Comparison of ENCODE assay signal across 9 mouse cellular contexts in the genomic region with DNA sequence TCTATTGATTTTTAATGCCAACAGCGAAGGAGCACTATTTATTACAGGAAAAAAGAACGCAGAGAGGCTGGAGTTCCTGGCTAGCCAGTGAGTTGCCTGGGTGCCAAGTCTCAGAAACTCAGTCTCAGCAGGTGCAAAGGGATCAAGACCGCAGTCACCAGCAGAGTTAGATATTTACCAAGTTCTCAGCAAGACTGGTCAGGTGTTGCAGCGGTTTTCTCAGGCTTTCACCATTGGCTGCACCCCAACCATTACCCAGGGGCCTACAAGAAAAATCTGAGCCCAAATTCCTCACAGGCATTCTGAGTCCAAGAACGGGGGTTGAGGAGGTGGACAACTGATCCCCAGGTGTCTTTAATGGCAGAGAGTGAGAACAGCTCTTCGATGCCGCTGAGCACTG. TPM values are rescaled to one million over a fixed set of nuclear protein-coding genes. Genes with fewer than 3 reads are reported as not detected.
A peak's percentile ranks its signal among the peaks of the same experiment; 100 is the strongest.
DNase-seq lines count a peak whose midpoint lies in the region; ATAC-seq lines count a peak whose summit lies in the region.
"Had no signal": no experiment of that assay in that cellular context is flagged by ENCODE, and none has a peak within 500 bp of the region (broad histone marks: within the 10 kb centered on the region; RNA-seq: fewer than 3 reads in every experiment).

No protein-coding gene starts in this region.

- no peaks in the 10 kb centered on the region for H3K27me3 ChIP-seq in heart, embryonic 16.5 days (ENCODE audit: control insufficient read depth, insufficient read depth, low read length)
- peaks cover 4% of the 10 kb centered on the region; the same call in 1 of the 2 replicates for H3K27me3 ChIP-seq in midbrain, embryonic 14.5 days (ENCODE audit: control insufficient read depth, insufficient read depth, low read length)

- H3K9ac ChIP-seq in heart, embryonic 16.5 days (ENCODE audit: low read length) = peak overlapping the region; percentile 72
- peak overlapping the region; percentile 47; the same call in 1 of the 2 replicates for H3K9ac ChIP-seq in midbrain, embryonic 14.5 days (replicated peaks; ENCODE audit: low read length)

- peak overlapping the region; percentile 81 for H3K4me3 ChIP-seq in heart, embryonic 16.5 days (ENCODE audit: low read length)
- peak overlapping the region; percentile 63 for H3K4me3 ChIP-seq in midbrain, embryonic 14.5 days (replicated peaks; ENCODE audit: low read depth, low read length)

- 24% methylated on average over 7 of the region's 7 CpGs for WGBS in heart, embryonic 16.5 days
- 17% methylated on average over 7 of the region's 7 CpGs for WGBS in midbrain, embryonic 14.5 days

- H3K9me3 ChIP-seq in heart, embryonic 16.5 days (replicated peaks; ENCODE audit: control insufficient read depth, low read length) = no peaks in the 10 kb centered on the region
- H3K9me3 ChIP-seq in midbrain, embryonic 14.5 days (ENCODE audit: control insufficient read depth, low read length) = no peaks in the 10 kb centered on the region

- H3K4me2 ChIP-seq in heart, embryonic 16.5 days (ENCODE audit: low read depth, low read length) = peak overlapping the region; percentile 88
- peak overlapping the region; percentile 98 for H3K4me2 ChIP-seq in midbrain, embryonic 14.5 days (ENCODE audit: low read length)

- peaks cover 5% of the 10 kb centered on the region; the same call in 1 of the 2 replicates for H3K4me1 ChIP-seq in heart, embryonic 16.5 days (ENCODE audit: control insufficient read depth, insufficient read depth, low read length)
- peaks cover 12% of the 10 kb centered on the region for H3K4me1 ChIP-seq in midbrain, embryonic 14.5 days (ENCODE audit: control insufficient read depth, insufficient read depth, low read length)

- no peak for ATAC-seq in heart, embryonic 16.5 days (replicated peaks; ENCODE audit: extremely low read depth, insufficient read depth, low FRiP score)
- ATAC-seq in midbrain, embryonic 14.5 days (ENCODE audit: low FRiP score, low TSS enrichment) = no peak

- intact Hi-C loops in heart, postnatal 14 days (cut with DNase I) = loop anchor here (5.0 kb wide), 1 partner anchor 103 kb away; no protein-coding TSS in a partner anchor

- DNase-seq in heart, adult 11 months = peak; percentile 91
- no peak for DNase-seq in heart, postnatal 14 days
- DNase-seq in cerebellum, adult 11-12 months = peak; percentile 39
- DNase-seq in kidney, postnatal 36 days = peak; percentile 69 to 77
- no peak for DNase-seq in midbrain, embryonic 14.5 days
- DNase-seq in frontal cortex, postnatal 10 days (ENCODE audit: low spot score in 2 of 2) = no peak
- DNase-seq in frontal cortex, adult 2 months (ENCODE audit: extremely low spot score in 1 of 2, low spot score in 1 of 2) = no peak

- no peaks in the 10 kb centered on the region for H3K36me3 ChIP-seq in heart, embryonic 16.5 days (ENCODE audit: control insufficient read depth, insufficient read depth)
- H3K36me3 ChIP-seq in midbrain, embryonic 14.5 days (ENCODE audit: control insufficient read depth, insufficient read depth, low read length) = no peaks in the 10 kb centered on the region

- no peak overlapping the region for H3K27ac ChIP-seq in heart, embryonic 16.5 days (ENCODE audit: low read length)
- H3K27ac ChIP-seq in midbrain, embryonic 14.5 days (replicated peaks; ENCODE audit: low read depth, low read length) = no peak overlapping the region

RNA-seq across cellular contexts. Expression of gene Aph1c, which starts 0.7 kb away (rescaled TPM):
- total RNA-seq in heart, postnatal 14 days (2021) = 1 to 10 TPM; 1.0 to 1.9 TPM
- polyA plus RNA-seq in heart, embryonic 16.5 days (2015; fragmentation: Nextera tagmentation; extraction: Ambion mirVana) = 1.6 and 2.0 TPM in 2 replicates
- 2.1 and 3.4 TPM in 2 replicates for polyA plus RNA-seq in midbrain, embryonic 14.5 days (2014; fragmentation: Nextera tagmentation; extraction: Ambion mirVana)
- polyA plus RNA-seq in frontal cortex, adult 2 months (2012; rRNA removed) = 7.1 and 7.2 TPM in 2 replicates

RNA-seq across cellular contexts. Expression of gene Gm10647, which starts 37.0 kb away (rescaled TPM):
- total RNA-seq in heart, postnatal 14 days (2021) = under 1 TPM; 0.15 to 0.36 TPM
- 0.41 and 0.89 TPM in 2 replicates for polyA plus RNA-seq in heart, embryonic 16.5 days (2015; fragmentation: Nextera tagmentation; extraction: Ambion mirVana)
- 0.11 and 0.16 TPM in 2 replicates for polyA plus RNA-seq in midbrain, embryonic 14.5 days (2014; fragmentation: Nextera tagmentation; extraction: Ambion mirVana)
- polyA plus RNA-seq in frontal cortex, adult 2 months (2012; rRNA removed) = 0.42 and 0.44 TPM in 2 replicates
- total RNA-seq: gastrocnemius, postnatal 36 days had no signal

RNA-seq across cellular contexts. Expression of gene Aph1b, which starts 38.6 kb away (rescaled TPM):
- total RNA-seq in heart, postnatal 14 days (2021) = 1 to 10 TPM; 5.8 to 7.0 TPM
- 6.4 and 7.0 TPM in 2 replicates for polyA plus RNA-seq in heart, embryonic 16.5 days (2015; fragmentation: Nextera tagmentation; extraction: Ambion mirVana)
- polyA plus RNA-seq in midbrain, embryonic 14.5 days (2014; fragmentation: Nextera tagmentation; extraction: Ambion mirVana) = 20.1 and 32.0 TPM in 2 replicates
- polyA plus RNA-seq in frontal cortex, adult 2 months (2012; rRNA removed) = 16.5 and 18.1 TPM in 2 replicates

Comparison
In these comparisons a context has a peak if more than half of its experiments do, and no peak if none do; other contexts are left out.
1. DNase-seq: peak in heart, adult 11 months (single experiment), cerebellum, adult 11-12 months (single experiment) and kidney, postnatal 36 days (2 of 2); none in heart, postnatal 14 days (0 of 2), midbrain, embryonic 14.5 days (single experiment), frontal cortex, postnatal 10 days (0 of 2) and frontal cortex, adult 2 months (0 of 2).